Mouse (Mus musculus) lung, embryonic 16.5 days (tissue): ENCODE results near the gene Asic3. TPM values are rescaled to one million over a fixed set of nuclear protein-coding genes. Genes with fewer than 3 reads are reported as not detected.

ENCODE experiments used
- ATAC-seq: fragments of 200-750 bp; cut with Nextera tagmentation; 2 replicates; pipeline ENCODE4 v1.8.0; 2017; ENCODE audit warnings: low read depth, mild to moderate bottlenecking, moderate library complexity
- H3K27ac ChIP-seq: fragments of 300-500 bp; sonication (generic); 2 replicates; pipeline ENCODE4 v1.5.1; 2014; ENCODE audit warnings: mild to moderate bottlenecking, control low read depth, low read length
- H3K27me3 ChIP-seq: fragments of 300-500 bp; sonication (generic); 2 replicates; pipeline ENCODE4 v1.6.1; 2014; ENCODE audit warnings: low read depth, low read length, mixed read lengths; ENCODE audit not compliant: control insufficient read depth, insufficient read depth
- H3K36me3 ChIP-seq: fragments of 300-500 bp; sonication (generic); 2 replicates; pipeline ENCODE4 v1.6.1; 2014; ENCODE audit warnings: low read length; ENCODE audit not compliant: control insufficient read depth, insufficient read depth
- H3K4me1 ChIP-seq: fragments of 300-500 bp; sonication (generic); replicated peaks from 2 replicates; pipeline ENCODE4 v1.6.1; 2014; ENCODE audit warnings: low read length, mixed read lengths; ENCODE audit not compliant: control insufficient read depth, insufficient read depth
- H3K4me2 ChIP-seq: fragments of 300-500 bp; sonication (generic); 2 replicates; pipeline ENCODE4 v1.6.1; 2014; ENCODE audit warnings: low read depth, low read length, control low read depth
- H3K4me3 ChIP-seq: fragments of 300-500 bp; sonication (generic); 2 replicates; pipeline ENCODE4 v1.5.1; 2014; ENCODE audit warnings: mild to moderate bottlenecking, low read length, control low read depth
- H3K9ac ChIP-seq: fragments of 300-500 bp; sonication (generic); 2 replicates; pipeline ENCODE4 v1.6.1; 2014; ENCODE audit warnings: low read length, control low read depth
- H3K9me3 ChIP-seq: fragments of 300-500 bp; sonication (generic); 2 replicates; pipeline ENCODE4 v1.6.1; 2016; ENCODE audit warnings: low read length; ENCODE audit not compliant: control insufficient read depth
- WGBS: fragments of 180-500 bp; shearing (Covaris S2); extraction: QIAGEN DNeasy Blood & Tissue Kit; methylation state at CpG from one replicate; pipeline ENCODE4 v1.1.7; 2014; 5-methylcytosine and 5-hydroxymethylcytosine counted together
- polyA plus RNA-seq: library from polyadenylated mRNA; unstranded; fragments of >200 nt; fragmentation: Nextera tagmentation; extraction: Ambion mirVana; gene quantifications from 2 replicates; pipeline ENCODE4 v1.2.1, GENCODE M21; 2015

Gene Asic3
- polyA plus RNA-seq, 1 experiment from 2014 or later = not detected

DNA sequence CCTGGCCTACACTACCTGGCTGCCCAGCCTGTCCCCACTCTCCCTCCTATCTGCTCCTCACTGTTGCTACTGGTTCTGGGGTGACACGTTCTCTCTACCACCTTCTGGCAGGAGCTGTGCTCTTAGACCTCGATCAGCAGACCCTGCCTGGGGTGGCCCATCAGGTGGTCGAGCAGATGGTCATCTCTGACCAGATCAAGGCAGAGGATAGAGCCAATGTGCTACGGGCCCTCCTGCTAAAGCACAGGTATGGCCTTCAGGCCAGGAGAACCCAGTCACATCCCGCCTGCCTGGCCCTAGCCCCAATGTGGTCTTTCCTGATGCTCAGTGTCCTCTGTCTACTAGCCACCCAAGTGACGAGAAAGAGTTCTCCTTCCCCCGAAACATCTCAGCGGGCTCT, 20.8 kb downstream of the Asic3 start:
- no peaks in the 10 kb centered on the region; the same call in 1 of the 2 replicates for H3K4me1 ChIP-seq
- H3K27ac ChIP-seq = no peak overlapping the region
- 87% methylated on average over 8 of the region's 8 CpGs for WGBS
- ATAC-seq = no peak
- H3K9me3 ChIP-seq = no peaks in the 10 kb centered on the region
- no peak overlapping the region for H3K9ac ChIP-seq
- no peak overlapping the region for H3K4me3 ChIP-seq
- no peaks in the 10 kb centered on the region for H3K27me3 ChIP-seq
- no peak overlapping the region for H3K4me2 ChIP-seq
- H3K36me3 ChIP-seq = peaks cover 75% of the 10 kb centered on the region

DNA sequence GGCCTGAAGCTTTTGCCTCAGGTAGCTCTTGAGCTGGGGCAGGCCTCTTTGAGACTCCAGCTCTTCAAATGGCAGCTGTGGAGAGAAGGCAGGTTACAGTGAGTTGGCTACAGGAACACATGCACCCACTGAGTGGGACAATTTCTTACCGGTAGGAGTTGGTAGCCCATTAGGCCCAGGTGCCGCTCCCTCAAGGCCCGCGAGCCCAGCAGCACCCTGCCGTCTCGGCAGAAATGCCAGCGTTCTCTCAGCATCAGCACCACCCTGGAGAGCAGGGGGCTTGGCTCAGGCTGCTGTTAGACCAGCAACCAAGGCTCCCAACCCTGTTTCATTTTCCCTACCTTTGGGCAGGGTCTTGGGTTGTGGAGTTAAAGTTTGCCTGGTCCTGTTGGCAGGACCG, 28.0 kb downstream of the Asic3 start:
- Histone ChIP-seq H3K4me1 (peaks cover 16% of the 10 kb centered on the region), H3K27me3 (no peaks in the 10 kb centered on the region), H3K27ac (no peak overlapping the region), H3K9me3 (no peaks in the 10 kb centered on the region), H3K4me3 (no peak overlapping the region), H3K36me3 (peaks cover 33% of the 10 kb centered on the region), H3K4me2 (no peak overlapping the region), H3K9ac (no peak overlapping the region)
- 92% methylated on average over 8 of the region's 8 CpGs for WGBS
- ATAC-seq = no peak

GRCm38 (mm10) chr5:24442029-24442428, 28.8 kb downstream of the Asic3 start:
- H3K36me3 ChIP-seq = peaks cover 26% of the 10 kb centered on the region
- H3K4me3 ChIP-seq = no peak overlapping the region
- 81% methylated on average over 9 of the region's 9 CpGs for WGBS
- no peak overlapping the region for H3K27ac ChIP-seq
- H3K9me3 ChIP-seq = no peaks in the 10 kb centered on the region
- H3K4me2 ChIP-seq = no peak overlapping the region
- H3K27me3 ChIP-seq = no peaks in the 10 kb centered on the region
- no peak for ATAC-seq
- peaks cover 20% of the 10 kb centered on the region for H3K4me1 ChIP-seq
- H3K9ac ChIP-seq = no peak overlapping the region

DNA sequence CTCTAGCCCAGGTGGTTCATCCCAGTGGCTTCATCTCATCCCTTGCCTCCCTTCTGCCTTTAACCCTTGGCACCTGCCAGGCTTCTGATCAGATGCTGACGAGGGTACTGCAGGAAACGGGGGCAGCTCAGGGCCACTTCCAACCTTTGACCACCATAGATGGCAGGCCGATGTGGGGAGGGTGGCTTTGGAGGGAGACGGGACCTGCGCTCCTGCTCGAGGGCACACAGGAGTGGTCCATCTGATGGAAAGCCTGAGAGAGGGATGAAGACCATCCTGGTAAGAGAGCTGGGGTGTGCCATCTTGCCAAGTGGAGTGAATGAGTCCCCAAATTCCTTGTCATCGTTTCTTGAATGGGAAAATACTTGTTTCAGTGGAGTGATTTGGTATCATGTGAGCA, 30.0 kb downstream of the Asic3 start:
- H3K4me1 ChIP-seq = peaks cover 28% of the 10 kb centered on the region
- WGBS = 87% methylated on average over 7 of the region's 7 CpGs
- no peak overlapping the region for H3K9ac ChIP-seq
- no peak overlapping the region for H3K27ac ChIP-seq
- no peak overlapping the region for H3K4me2 ChIP-seq
- no peak for ATAC-seq
- H3K4me3 ChIP-seq = no peak overlapping the region
- no peaks in the 10 kb centered on the region for H3K27me3 ChIP-seq
- H3K9me3 ChIP-seq = no peaks in the 10 kb centered on the region
- H3K36me3 ChIP-seq = peaks cover 22% of the 10 kb centered on the region

- no peaks in the 10 kb centered on the region for H3K27me3 ChIP-seq
- H3K4me3 ChIP-seq = peak overlapping the region; percentile 96
- peak overlapping the region; percentile 91 for H3K4me2 ChIP-seq
- no peak overlapping the region for H3K27ac ChIP-seq
- peaks cover 18% of the 10 kb centered on the region for H3K36me3 ChIP-seq
- WGBS = 75% methylated on average over 12 of the region's 12 CpGs
- no peak for ATAC-seq
- H3K9ac ChIP-seq = peak overlapping the region; percentile 98
- peaks cover 28% of the 10 kb centered on the region for H3K4me1 ChIP-seq
- H3K9me3 ChIP-seq = no peaks in the 10 kb centered on the region
Observed at GRCm38 (mm10) chr5:24443927-24444326, 30.7 kb downstream of the Asic3 start.

GRCm38 (mm10) chr5:24444746-24445427, 31.7 kb downstream of the Asic3 start, which contains the start of gene Fastk:
Fastk (minus strand) TSS chr5:24445287.
- peaks cover 28% of the 10 kb centered on the region for H3K4me1 ChIP-seq
- H3K4me2 ChIP-seq = peak within 1 kb of the TSS; percentile 91
- under 1% methylated on average over 60 of the region's 60 CpGs for WGBS
- H3K27me3 ChIP-seq = no peaks in the 10 kb centered on the region
- peak; percentile 91 for ATAC-seq
- peaks cover 12% of the 10 kb centered on the region; the same call in 1 of the 2 replicates for H3K36me3 ChIP-seq
- peak within 1 kb of the TSS; percentile 96 for H3K4me3 ChIP-seq
- peak within 1 kb of the TSS; percentile 88 for H3K27ac ChIP-seq
- H3K9me3 ChIP-seq = no peaks in the 10 kb centered on the region
- H3K9ac ChIP-seq = peak within 1 kb of the TSS; percentile 98

DNA sequence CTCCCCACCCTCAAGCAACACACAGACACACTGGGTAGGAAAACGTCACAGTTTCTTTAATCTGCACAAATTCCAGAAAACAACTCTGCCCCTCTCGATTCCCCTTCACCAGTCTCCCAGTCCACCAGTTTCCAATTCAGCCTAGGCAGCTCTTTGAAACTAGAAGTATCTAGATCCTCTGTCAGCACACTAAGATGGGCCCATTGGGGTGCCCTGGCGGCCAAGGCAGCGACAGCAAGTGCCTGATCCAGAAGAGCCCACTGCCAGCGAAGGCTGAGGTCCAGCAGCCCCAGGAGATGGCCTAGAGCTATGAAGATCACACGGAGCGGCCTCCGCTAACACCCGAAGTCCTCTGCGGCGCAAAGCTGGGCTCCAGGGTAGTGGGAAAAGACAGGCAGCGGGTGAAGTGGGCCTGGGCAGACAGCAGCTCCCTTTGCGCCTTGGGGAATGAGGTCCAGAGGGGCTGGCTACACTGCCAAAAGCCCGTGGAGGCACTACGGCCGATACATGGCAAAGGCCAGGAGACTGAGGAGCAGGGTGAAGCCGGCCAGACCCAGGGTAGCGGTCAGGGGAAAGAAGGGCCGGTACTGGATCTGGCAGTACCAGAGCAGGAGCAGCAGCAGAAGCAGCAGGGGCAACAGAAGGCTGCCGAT, 32.4 kb downstream of the Asic3 start:
- H3K4me1 ChIP-seq = peaks cover 28% of the 10 kb centered on the region

GRCm38 (mm10) chr5:24446630-24447029, 33.4 kb downstream of the Asic3 start:
- no peaks in the 10 kb centered on the region for H3K27me3 ChIP-seq
- H3K9ac ChIP-seq = no peak overlapping the region
- H3K4me3 ChIP-seq = no peak overlapping the region
- peaks cover 33% of the 10 kb centered on the region for H3K4me1 ChIP-seq
- peaks cover 2% of the 10 kb centered on the region; the same call in 1 of the 2 replicates for H3K36me3 ChIP-seq
- no peak overlapping the region for H3K4me2 ChIP-seq
- WGBS = 90% methylated on average over 7 of the region's 7 CpGs
- no peaks in the 10 kb centered on the region for H3K9me3 ChIP-seq
- ATAC-seq = no peak
- H3K27ac ChIP-seq = no peak overlapping the region

More for the DNA sequence above, 32.4 kb downstream of the Asic3 start:
- 0 out of 2 replicates have a peak, but pooled peaks have one; percentile 0 for ATAC-seq
- H3K27me3 ChIP-seq = no peaks in the 10 kb centered on the region
- H3K4me3 ChIP-seq = peak overlapping the region; percentile 96
- peak overlapping the region; percentile 91 for H3K4me2 ChIP-seq
- H3K36me3 ChIP-seq = peaks cover 8% of the 10 kb centered on the region; the same call in 1 of the 2 replicates
- H3K9me3 ChIP-seq = no peaks in the 10 kb centered on the region
- H3K27ac ChIP-seq = peak overlapping the region; percentile 88
- H3K9ac ChIP-seq = peak overlapping the region; percentile 98
- whole genome bisulfite sequencing = 51% methylated on average over 20 of the region's 20 CpGs

DNA sequence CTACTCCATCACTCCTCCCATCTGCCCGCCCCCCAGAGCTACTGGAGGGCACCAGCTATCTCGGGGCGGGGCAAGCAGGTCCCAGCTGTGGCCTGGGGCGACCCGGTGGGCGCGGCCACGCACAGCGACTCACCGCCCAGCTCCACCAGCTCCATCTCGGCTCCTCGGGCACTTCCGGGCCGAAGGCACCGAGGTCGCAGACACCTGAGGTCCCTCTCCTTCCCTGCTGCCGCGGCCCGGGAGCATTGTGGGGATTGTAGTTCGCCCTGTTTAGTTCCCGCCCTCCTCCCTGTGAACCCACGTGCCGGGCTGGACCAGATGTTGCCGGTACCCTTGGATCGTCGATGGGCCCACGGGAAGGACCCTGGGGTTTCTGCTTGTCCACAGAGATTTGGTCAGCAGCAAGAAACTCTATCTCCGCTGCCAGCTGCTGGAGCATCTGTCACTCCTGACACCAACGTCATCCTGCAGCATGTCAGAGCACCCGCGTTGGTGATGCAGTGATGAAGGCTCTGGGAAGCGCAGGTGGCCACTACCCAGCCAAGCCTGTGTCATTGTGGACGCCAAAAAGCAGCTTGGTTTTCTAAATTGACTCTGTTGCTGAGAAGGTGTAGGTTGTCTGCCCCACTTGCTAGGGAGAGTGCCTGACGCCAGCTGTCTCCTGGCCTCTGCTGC, 34.6 kb downstream of the Asic3 start, which contains the start of gene Tmub1:
Gene Tmub1, minus strand, starts transcription at position 231 of the 675 bp plus-strand sequence.
- H3K4me3 ChIP-seq = peak within 1 kb of the TSS; percentile 72
- 0 out of 2 replicates have a peak, but pooled peaks cover 1% of the 10 kb centered on the region for H3K36me3 ChIP-seq
- no peaks in the 10 kb centered on the region for H3K27me3 ChIP-seq
- peaks cover 33% of the 10 kb centered on the region for H3K4me1 ChIP-seq
- H3K4me2 ChIP-seq = peak within 1 kb of the TSS; percentile 85
- 1% methylated on average over 26 of the region's 34 CpGs for WGBS
- ATAC-seq = peak; percentile 39
- H3K27ac ChIP-seq = no peak within 1 kb of the TSS
- H3K9me3 ChIP-seq = no peaks in the 10 kb centered on the region
- peak within 1 kb of the TSS; percentile 68 for H3K9ac ChIP-seq
